Mouse (Mus musculus) forebrain, embryonic 14.5 days (tissue): ENCODE data around the gene Hist1h2bb. TPM values are rescaled to one million over a fixed set of nuclear protein-coding genes. Genes with fewer than 3 reads are reported as not detected.
"Not testable (repeated sequence)": the region's sequence is repeated elsewhere in the genome, so short reads cannot be mapped to it uniquely, and the experiment has no call there.

Experiments used
- ATAC-seq: fragments of 200-750 bp; cut with Nextera tagmentation; 2 replicates; pipeline ENCODE4 v1.8.0; 2017; ENCODE audit warnings: mild to moderate bottlenecking, moderate library complexity
- DNase-seq: peaks from one replicate; pipeline ENCODE4 v3.0.0-alpha.2; 2015; ENCODE audit warnings: low spot score
- H3K27ac ChIP-seq: fragments of 300-500 bp; sonication (generic); 2 replicates; pipeline ENCODE4 v1.5.1; 2014; ENCODE audit warnings: low read depth, mild to moderate bottlenecking, control low read depth, low read length, moderate library complexity
- H3K27me3 ChIP-seq: fragments of 300-500 bp; sonication (generic); replicated peaks from 2 replicates; pipeline ENCODE4 v1.6.1; 2014; ENCODE audit warnings: low read length, control low read depth, mixed read lengths; ENCODE audit not compliant: control insufficient read depth, insufficient read depth
- H3K36me3 ChIP-seq: fragments of 300-500 bp; sonication (generic); 2 replicates; pipeline ENCODE4 v1.6.1; 2014; ENCODE audit warnings: low read length, control low read depth; ENCODE audit not compliant: control insufficient read depth, insufficient read depth
- H3K4me1 ChIP-seq: fragments of 300-500 bp; sonication (generic); 2 replicates; pipeline ENCODE4 v1.6.1; 2014; ENCODE audit warnings: antibody characterized with exemption, low read length, control low read depth; ENCODE audit not compliant: control insufficient read depth, insufficient read depth
- H3K4me2 ChIP-seq: fragments of 300-500 bp; sonication (generic); 2 replicates; pipeline ENCODE4 v1.6.1; 2014; ENCODE audit warnings: mild to moderate bottlenecking, control low read depth, low read length
- H3K4me3 ChIP-seq: fragments of 300-500 bp; sonication (generic); 2 replicates; pipeline ENCODE4 v1.5.1; 2014; ENCODE audit warnings: low read depth, low read length, control low read depth
- H3K9ac ChIP-seq: fragments of 300-500 bp; sonication (generic); 2 replicates; pipeline ENCODE4 v1.6.1; 2014; ENCODE audit warnings: mild to moderate bottlenecking, low read length, control low read depth, moderate library complexity
- H3K9me3 ChIP-seq: fragments of 300-500 bp; sonication (generic); replicated peaks from 2 replicates; pipeline ENCODE4 v1.6.1; 2016; ENCODE audit warnings: low read length, control low read depth, mixed read lengths; ENCODE audit not compliant: control insufficient read depth
- WGBS: fragments of 180-500 bp; shearing (Covaris S2); extraction: QIAGEN DNeasy Blood & Tissue Kit; methylation state at CpG from one replicate; pipeline ENCODE4 v1.1.7; 2014; 5-methylcytosine and 5-hydroxymethylcytosine counted together
- polyA plus RNA-seq: library from polyadenylated mRNA; unstranded; fragments of >200 nt; fragmentation: Nextera tagmentation; extraction: Ambion mirVana; gene quantifications from 2 replicates; pipeline ENCODE4 v1.2.1, GENCODE M21; 2014

The Hist1h2bb gene
- polyA plus RNA-seq, 1 experiment from 2014 or later = 1.5 TPM

- DNase-seq, H3K27me3 ChIP-seq: not testable (repeated sequence)
- WGBS = 16% methylated on average over 2 of the region's 2 CpGs
These were observed 28.8 kb upstream of the Hist1h2bb start for GRCm38 (mm10) chr13:23717593-23718245.

DNA sequence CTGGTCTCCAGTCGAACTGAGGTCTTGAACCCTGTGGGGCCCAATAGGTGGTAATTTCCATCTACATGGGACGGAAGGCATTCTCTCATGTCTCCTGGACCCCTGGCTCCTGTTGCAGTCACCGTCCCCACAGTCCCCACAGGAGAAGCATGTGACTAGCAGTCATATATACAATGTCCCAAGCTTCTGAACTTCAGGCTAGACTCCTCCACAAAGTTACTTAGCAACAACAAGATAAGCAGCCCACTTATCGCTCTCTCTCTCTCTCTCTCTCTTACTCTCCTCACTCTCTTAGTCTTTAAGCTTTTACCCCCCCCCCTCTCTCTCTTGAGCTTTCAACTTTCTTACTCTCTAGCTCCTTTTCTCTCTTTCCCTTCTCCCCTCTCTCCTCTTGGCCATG is 22.3 kb upstream of the Hist1h2bb start:
- no peak for ATAC-seq

More at GRCm38 (mm10) chr13:23717593-23718245, 28.8 kb upstream of the Hist1h2bb start:
- not testable (repeated sequence) for H3K36me3 ChIP-seq, H3K4me2 ChIP-seq, H3K9ac ChIP-seq, ATAC-seq, H3K9me3 ChIP-seq, H3K27ac ChIP-seq, H3K4me1 ChIP-seq, H3K4me3 ChIP-seq

DNA sequence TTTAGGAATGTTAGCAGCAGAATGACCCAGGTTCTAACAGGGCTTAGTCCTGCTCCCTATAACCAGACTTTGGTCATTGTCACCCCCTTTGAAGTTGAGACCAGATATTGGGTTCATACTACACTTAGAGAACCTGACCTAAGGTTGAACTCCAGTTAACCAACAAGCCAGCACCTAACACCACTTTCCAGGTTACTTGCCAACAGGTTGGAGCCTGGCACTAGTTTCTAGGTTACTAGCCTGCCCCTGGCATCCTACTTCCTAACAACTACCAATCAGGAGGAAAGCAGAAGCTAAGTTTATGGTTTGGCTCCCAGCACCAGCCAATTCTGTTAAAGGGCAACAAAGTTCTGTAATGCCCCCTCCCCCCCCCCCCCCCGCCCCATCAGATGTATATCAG is 21.3 kb upstream of the Hist1h2bb start:
- no peak overlapping the region for H3K9ac ChIP-seq
- no peak overlapping the region for H3K4me3 ChIP-seq
- no peak overlapping the region for H3K4me2 ChIP-seq
- no peaks in the 10 kb centered on the region for H3K27me3 ChIP-seq
- H3K4me1 ChIP-seq = no peaks in the 10 kb centered on the region
- ATAC-seq = no peak
- no peak for DNase-seq
- H3K36me3 ChIP-seq = no peaks in the 10 kb centered on the region
- no peaks in the 10 kb centered on the region for H3K9me3 ChIP-seq
- 20% methylated on average over 1 of the region's 1 CpGs for WGBS
- H3K27ac ChIP-seq = no peak overlapping the region

More for the DNA sequence above, 22.3 kb upstream of the Hist1h2bb start:
- WGBS = 92% methylated on average over 4 of the region's 4 CpGs
- no peak overlapping the region for H3K4me3 ChIP-seq
- no peak overlapping the region for H3K9ac ChIP-seq
- H3K4me1 ChIP-seq = no peaks in the 10 kb centered on the region
- H3K4me2 ChIP-seq = no peak overlapping the region
- no peak for DNase-seq
- no peaks in the 10 kb centered on the region for H3K27me3 ChIP-seq
- no peak overlapping the region for H3K27ac ChIP-seq
- no peaks in the 10 kb centered on the region for H3K9me3 ChIP-seq
- H3K36me3 ChIP-seq = no peaks in the 10 kb centered on the region

- 90% methylated on average over 18 of the region's 18 CpGs for whole genome bisulfite sequencing
- Histone ChIP-seq H3K4me1 (no peaks in the 10 kb centered on the region), H3K27me3 (no peaks in the 10 kb centered on the region), H3K9me3 (no peaks in the 10 kb centered on the region), H3K4me2 (no peak overlapping the region), H3K36me3 (no peaks in the 10 kb centered on the region), H3K4me3 (no peak overlapping the region), H3K27ac (no peak overlapping the region; the same call in 1 of the 2 replicates), H3K9ac (no peak overlapping the region)
- no peak for DNase-seq
- ATAC-seq = no peak
These were observed 17.9 kb upstream of the Hist1h2bb start for GRCm38 (mm10) chr13:23728472-23729191.

GRCm38 (mm10) chr13:23729192-23729525 is 17.4 kb upstream of the Hist1h2bb start:
- no peaks in the 10 kb centered on the region for H3K9me3 ChIP-seq
- H3K4me2 ChIP-seq = no peak overlapping the region
- 96% methylated on average over 9 of the region's 9 CpGs for WGBS

GRCm38 (mm10) chr13:23729706-23730105 is 16.8 kb upstream of the Hist1h2bb start:
- H3K27ac ChIP-seq = no peak overlapping the region
- no peaks in the 10 kb centered on the region for H3K4me1 ChIP-seq
- H3K9me3 ChIP-seq = no peaks in the 10 kb centered on the region
- H3K27me3 ChIP-seq = no peaks in the 10 kb centered on the region
- ATAC-seq = no peak
- no peak overlapping the region for H3K4me2 ChIP-seq
- no peak overlapping the region for H3K4me3 ChIP-seq
- H3K36me3 ChIP-seq = no peaks in the 10 kb centered on the region
- 91% methylated on average over 5 of the region's 5 CpGs for WGBS
- no peak for DNase-seq
- H3K9ac ChIP-seq = no peak overlapping the region

More at GRCm38 (mm10) chr13:23729192-23729525, 17.4 kb upstream of the Hist1h2bb start:
- Histone ChIP-seq H3K4me3 (no peak overlapping the region), H3K9ac (no peak overlapping the region), H3K27me3 (no peaks in the 10 kb centered on the region), H3K4me1 (no peaks in the 10 kb centered on the region), H3K27ac (no peak overlapping the region; the same call in 1 of the 2 replicates), H3K36me3 (no peaks in the 10 kb centered on the region)
- no peak for DNase-seq
- ATAC-seq = no peak

- H3K27me3 ChIP-seq = no peaks in the 10 kb centered on the region
- 59% methylated on average over 8 of the region's 8 CpGs for whole genome bisulfite sequencing
- no peaks in the 10 kb centered on the region for H3K9me3 ChIP-seq
- no peak overlapping the region for H3K4me2 ChIP-seq
- no peak overlapping the region for H3K4me3 ChIP-seq
- no peak overlapping the region for H3K9ac ChIP-seq
- H3K4me1 ChIP-seq = no peaks in the 10 kb centered on the region
- no peak for DNase-seq
- ATAC-seq = no peak
- H3K27ac ChIP-seq = no peak overlapping the region
- H3K36me3 ChIP-seq = no peaks in the 10 kb centered on the region
These were observed 16.1 kb upstream of the Hist1h2bb start for GRCm38 (mm10) chr13:23730479-23730878.

DNA sequence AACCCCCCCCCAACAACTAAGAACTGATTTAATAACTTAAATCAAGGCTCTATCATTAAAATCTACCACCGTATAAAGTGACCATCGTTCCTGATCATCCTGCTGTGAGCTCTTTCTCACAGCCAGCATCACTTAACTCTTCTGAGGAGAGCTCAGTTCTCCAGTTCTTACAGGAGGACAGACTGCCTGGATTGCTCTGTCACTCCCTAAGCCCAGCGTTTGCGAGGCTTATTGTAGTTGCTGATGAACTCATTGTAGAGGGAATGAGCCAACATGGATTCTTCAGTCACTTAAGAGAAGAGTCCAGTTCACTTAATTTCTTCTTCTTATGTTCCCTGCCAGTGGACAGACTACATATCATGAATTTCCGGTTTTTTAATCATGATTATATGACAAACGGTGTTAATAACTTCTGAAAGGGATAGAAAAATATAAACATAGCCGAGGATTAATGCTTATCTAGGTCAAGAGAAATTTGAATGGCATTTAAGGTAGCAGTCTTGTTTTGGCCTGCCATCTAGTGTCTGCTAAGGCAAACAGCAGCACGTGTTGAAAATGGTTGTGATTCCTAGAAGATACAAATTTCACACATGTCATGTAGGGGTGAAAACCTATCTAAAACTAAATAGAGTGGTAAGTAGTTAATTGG is 14.3 kb upstream of the Hist1h2bb start:
- no peak overlapping the region for H3K9ac ChIP-seq
- WGBS = 23% methylated on average over 8 of the region's 8 CpGs
- H3K4me2 ChIP-seq = no peak overlapping the region
- no peaks in the 10 kb centered on the region for H3K4me1 ChIP-seq
- H3K27me3 ChIP-seq = no peaks in the 10 kb centered on the region
- no peak overlapping the region for H3K4me3 ChIP-seq
- DNase-seq (peak; percentile 75), ATAC-seq (peak; percentile 55; the same call in 1 of the 2 replicates)
- no peak overlapping the region for H3K27ac ChIP-seq
- no peaks in the 10 kb centered on the region for H3K36me3 ChIP-seq
- no peaks in the 10 kb centered on the region for H3K9me3 ChIP-seq

GRCm38 (mm10) chr13:23737091-23737490 is 9.4 kb upstream of the Hist1h2bb start:
- Histone ChIP-seq H3K27me3 (no peaks in the 10 kb centered on the region), H3K36me3 (no peaks in the 10 kb centered on the region), H3K4me1 (peaks cover 6% of the 10 kb centered on the region; the same call in 1 of the 2 replicates), H3K4me3 (no peak overlapping the region), H3K9me3 (no peaks in the 10 kb centered on the region), H3K9ac (no peak overlapping the region), H3K27ac (no peak overlapping the region), H3K4me2 (no peak overlapping the region)
- ATAC-seq = no peak
- no peak for DNase-seq
- 82% methylated on average over 5 of the region's 5 CpGs for WGBS
